Mouse (Mus musculus) olfactory bulb, adult 2 months (tissue): ENCODE results near the gene Fcer1g. TPM values are rescaled to one million over a fixed set of nuclear protein-coding genes. Genes with fewer than 3 reads are reported as not detected.

ENCODE experiments used
- H3K27ac ChIP-seq: fragments of 200-500 bp; 2 replicates; pipeline ENCODE4 v1.5.1; 2012; ENCODE audit warnings: low read depth, low read length; ENCODE audit not compliant: insufficient read depth
- H3K4me1 ChIP-seq: fragments of 200-500 bp; 2 replicates; pipeline ENCODE4 v1.6.1; 2012; ENCODE audit warnings: low read length; ENCODE audit not compliant: control insufficient read depth, insufficient read depth
- H3K4me3 ChIP-seq: fragments of 200-500 bp; 2 replicates; pipeline ENCODE4 v1.5.1; 2012; ENCODE audit warnings: mild to moderate bottlenecking, low read depth, low read length, moderate library complexity; ENCODE audit not compliant: insufficient read depth
- CTCF ChIP-seq: fragments of 200-500 bp; IDR thresholded peaks from 2 replicates; pipeline ENCODE4 v1.5.1; 2012; ENCODE audit warnings: low read depth, mild to moderate bottlenecking, low read length, moderate library complexity; ENCODE audit not compliant: insufficient read depth
- POLR2A ChIP-seq: fragments of 200-500 bp; IDR thresholded peaks from 2 replicates; pipeline ENCODE4 v1.6.1; 2012; ENCODE audit warnings: mild to moderate bottlenecking, low read depth, low read length, moderate library complexity; ENCODE audit not compliant: insufficient read depth
- WGBS: fragments of 180-500 bp; shearing (Covaris S2); methylation state at CpG from one replicate; pipeline ENCODE4 v1.1.7; 2018; 5-methylcytosine and 5-hydroxymethylcytosine counted together
- polyA plus RNA-seq: library from polyadenylated mRNA; stranded (reverse); fragments of >200 nt; gene quantifications from 2 replicates; pipeline ENCODE4 v1.2.4, GENCODE M21; 2012; ENCODE audit warnings: low replicate concordance; ENCODE audit not compliant: missing spikeins, insufficient read depth, insufficient read length

Gene Fcer1g
- not detected in 2 replicates for polyA plus RNA-seq

GRCm38 (mm10) chr1:171234126-171234525, at the start of gene Fcer1g:
Gene Fcer1g (minus strand): TSS chr1:171234365.
- Histone ChIP-seq H3K27ac (no peak within 1 kb of the TSS), H3K4me3 (no peak within 1 kb of the TSS), H3K4me1 (no peaks in the 10 kb centered on the region)
- WGBS, result 88% methylated on average over 14 of the region's 14 CpGs
- no peak for TF ChIP-seq POLR2A
- TF ChIP-seq CTCF, result no peak

GRCm38 (mm10) chr1:171283188-171284160, 49.3 kb upstream of the Fcer1g start:
- Histone ChIP-seq H3K4me3 (no peak overlapping the region), H3K4me1 (peaks cover 29% of the 10 kb centered on the region), H3K27ac (no peak overlapping the region)
- WGBS, result 87% methylated on average over 18 of the region's 18 CpGs
- no peak for TF ChIP-seq CTCF
- TF ChIP-seq POLR2A, result no peak

- Histone ChIP-seq H3K4me1 (peaks cover 29% of the 10 kb centered on the region), H3K4me3 (no peak overlapping the region), H3K27ac (no peak overlapping the region)
- no peak for TF ChIP-seq POLR2A
- TF ChIP-seq CTCF, result no peak
- WGBS, result 69% methylated on average over 18 of the region's 18 CpGs
These were observed 48.1 kb upstream of the Fcer1g start for GRCm38 (mm10) chr1:171282086-171282805.

GRCm38 (mm10) chr1:171281528-171281923, 47.4 kb upstream of the Fcer1g start:
- WGBS, result under 1% methylated on average over 10 of the region's 10 CpGs
- Histone ChIP-seq H3K4me1 (peaks cover 26% of the 10 kb centered on the region), H3K4me3 (peak overlapping the region; percentile 66), H3K27ac (peak overlapping the region; percentile 45)
- TF ChIP-seq POLR2A, result no peak
- peak; percentile 49 for TF ChIP-seq CTCF

GRCm38 (mm10) chr1:171280916-171281527, 46.9 kb upstream of the Fcer1g start, which contains the start of gene Ppox:
Gene Ppox (minus strand): TSS chr1:171281186.
- TF ChIP-seq CTCF (no peak), POLR2A (peak; percentile 18; the same call in 1 of the 2 replicates)
- H3K4me3 ChIP-seq, result peak within 1 kb of the TSS; percentile 82
- peak within 1 kb of the TSS; percentile 45 for H3K27ac ChIP-seq
- peaks cover 22% of the 10 kb centered on the region for H3K4me1 ChIP-seq
- WGBS, result under 1% methylated on average over 26 of the region's 26 CpGs

GRCm38 (mm10) chr1:171280250-171280915, 46.2 kb upstream of the Fcer1g start:
- WGBS, result 2% methylated on average over 25 of the region's 25 CpGs
- TF ChIP-seq CTCF, result no peak
- Histone ChIP-seq H3K4me3 (peak overlapping the region; percentile 82), H3K27ac (no peak overlapping the region), H3K4me1 (peaks cover 22% of the 10 kb centered on the region)

GRCm38 (mm10) chr1:171279721-171280120, 45.6 kb upstream of the Fcer1g start:
- Histone ChIP-seq H3K4me3 (no peak overlapping the region), H3K4me1 (peaks cover 17% of the 10 kb centered on the region), H3K27ac (no peak overlapping the region)
- TF ChIP-seq POLR2A (no peak), CTCF (no peak)
- WGBS, result 60% methylated on average over 5 of the region's 5 CpGs

- 87% methylated on average over 14 of the region's 14 CpGs for WGBS
- Histone ChIP-seq H3K4me1 (peaks cover 13% of the 10 kb centered on the region), H3K4me3 (no peak overlapping the region), H3K27ac (no peak overlapping the region)
- TF ChIP-seq POLR2A, result no peak
- TF ChIP-seq CTCF, result no peak
These were observed 45.0 kb upstream of the Fcer1g start for GRCm38 (mm10) chr1:171279012-171279705.

GRCm38 (mm10) chr1:171278436-171278835, 44.3 kb upstream of the Fcer1g start:
- Histone ChIP-seq H3K4me3 (no peak overlapping the region), H3K27ac (no peak overlapping the region), H3K4me1 (peaks cover 13% of the 10 kb centered on the region)
- TF ChIP-seq CTCF, result no peak
- TF ChIP-seq POLR2A, result no peak
- 97% methylated on average over 8 of the region's 8 CpGs for WGBS
